Mouse (Mus musculus) cerebellum, adult 2 months (tissue): ENCODE results near the gene Odc1.

Experiments
- CTCF ChIP-seq: fragments of 200-500 bp; IDR thresholded peaks from 2 replicates; pipeline ENCODE4 v1.5.1; 2011; ENCODE audit warnings: low read depth, mild to moderate bottlenecking, control low read depth, low read length, moderate library complexity, borderline replicate concordance; ENCODE audit not compliant: insufficient read depth
- POLR2A ChIP-seq: fragments of 200-500 bp; IDR thresholded peaks from 2 replicates; pipeline ENCODE4 v1.6.1; 2011; ENCODE audit warnings: low read length, control low read depth, borderline replicate concordance; ENCODE audit not compliant: insufficient read depth

DNA sequence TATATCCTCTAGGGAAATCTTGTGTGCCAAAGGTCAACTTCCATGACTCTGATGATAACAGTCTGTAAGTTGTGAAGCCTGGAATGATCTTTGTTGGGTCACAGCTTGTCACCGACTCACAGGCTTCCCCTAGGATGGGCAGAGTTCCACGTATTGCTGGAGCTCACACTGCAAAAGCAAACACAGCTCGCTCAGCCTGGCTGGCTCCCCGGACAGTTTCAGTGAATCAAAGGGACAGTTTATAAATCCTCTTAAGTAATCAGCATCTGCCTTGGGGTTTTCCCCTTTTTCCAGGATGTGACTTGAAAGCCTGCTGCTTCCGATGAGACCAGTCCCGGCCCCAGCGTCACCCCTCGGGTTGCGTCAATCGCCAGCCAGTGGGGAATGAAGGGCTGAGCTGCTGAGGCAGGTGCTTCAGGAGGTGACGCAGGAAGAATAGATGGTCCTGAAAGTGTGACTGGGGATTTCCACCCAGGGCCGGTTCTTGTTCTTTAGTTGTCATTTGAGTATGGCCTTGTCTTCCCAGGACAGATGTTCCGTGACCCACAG, 37.5 kb upstream of the Odc1 start:
- TF ChIP-seq POLR2A (no peak), CTCF (no peak)
